23 mouse cellular contexts compared by ENCODE assay signal in genomic region chr3:28345961-28346360, GRCm38 (mm10).
DNase-seq lines count a peak whose midpoint lies in the region; ATAC-seq and TF ChIP-seq lines count a peak whose summit lies in the region.
"Had no signal": no experiment of that assay in that cellular context is flagged by ENCODE, and none has a peak within 500 bp of the region (broad histone marks: within the 10 kb centered on the region; RNA-seq: fewer than 3 reads in every experiment).

No protein-coding gene starts in this region.

- no peaks in the 10 kb centered on the region for H3K9me3 ChIP-seq in forebrain, embryonic 13.5 days (replicated peaks)
- no peaks in the 10 kb centered on the region for H3K9me3 ChIP-seq in forebrain, embryonic 10.5 days
- H3K9me3 ChIP-seq in hindbrain, embryonic 15.5 days = no peaks in the 10 kb centered on the region
- H3K9me3 ChIP-seq in hindbrain, embryonic 11.5 days (ENCODE audit: control insufficient read depth, low read length) = no peaks in the 10 kb centered on the region
- H3K9me3 ChIP-seq: liver, embryonic 13.5 days had no signal

- no peak for TF ChIP-seq CTCF in layer of hippocampus, adult 2 months (conservative IDR thresholded peaks at IDR 0.05)

- H3K27ac ChIP-seq in forebrain, embryonic 13.5 days = no peak overlapping the region
- H3K27ac ChIP-seq in forebrain, embryonic 10.5 days = no peak overlapping the region
- H3K27ac ChIP-seq in hindbrain, embryonic 15.5 days (replicated peaks) = peak overlapping the region; percentile 17; the same call in 1 of the 2 replicates
- no peak overlapping the region for H3K27ac ChIP-seq in hindbrain, embryonic 11.5 days (ENCODE audit: low read depth, low read length)
- H3K27ac ChIP-seq in layer of hippocampus, adult 2 months = no peak overlapping the region
- H3K27ac ChIP-seq: gastrocnemius, adult 2 months; left cerebral cortex, adult 2 months; liver, embryonic 13.5 days; stomach, postnatal 0 days had no signal

- no peak for DNase-seq in forebrain, embryonic 10.5 days (ENCODE audit: extremely low spot score, low spot score)
- DNase-seq in hindbrain, embryonic 11.5 days (ENCODE audit: low spot score) = no peak
- DNase-seq in fat pad, adult 2 months (ENCODE audit: extremely low read depth, low read depth, low spot score) = peak; percentile 19
- no peak for DNase-seq in layer of hippocampus, adult 2 months (ENCODE audit: low spot score in 2 of 2)
- no peak for DNase-seq in adrenal gland, postnatal 4 days (ENCODE audit: low spot score in 2 of 2)
- DNase-seq: adrenal gland, adult 2 months; cerebellum, adult 8-10 months; gastrocnemius, adult 2 months; kidney, adult 18-20 months; kidney, postnatal 4 days; liver, embryonic 13.5 days; lung, adult 2 months; lung, postnatal 14 days; right cerebral cortex, postnatal 14 days; thymus, adult 2 months; thymus, postnatal 4 days had no signal

- peaks cover 26% of the 10 kb centered on the region for H3K4me1 ChIP-seq in forebrain, embryonic 13.5 days
- H3K4me1 ChIP-seq in forebrain, embryonic 10.5 days = no peaks in the 10 kb centered on the region
- peaks cover 26% of the 10 kb centered on the region for H3K4me1 ChIP-seq in hindbrain, embryonic 15.5 days (replicated peaks)
- H3K4me1 ChIP-seq in hindbrain, embryonic 11.5 days (replicated peaks; ENCODE audit: control insufficient read depth, insufficient read depth, low read length) = no peaks in the 10 kb centered on the region
- H3K4me1 ChIP-seq: liver, embryonic 13.5 days had no signal

- no peak overlapping the region for H3K9ac ChIP-seq in forebrain, embryonic 13.5 days
- no peak overlapping the region for H3K9ac ChIP-seq in hindbrain, embryonic 15.5 days
- no peak overlapping the region for H3K9ac ChIP-seq in hindbrain, embryonic 11.5 days (ENCODE audit: low read depth, low read length)
- H3K9ac ChIP-seq: liver, embryonic 13.5 days had no signal

- H3K27me3 ChIP-seq in forebrain, embryonic 13.5 days = no peaks in the 10 kb centered on the region
- no peaks in the 10 kb centered on the region for H3K27me3 ChIP-seq in forebrain, embryonic 10.5 days (ENCODE audit: poor library complexity, severe bottlenecking)
- H3K27me3 ChIP-seq in hindbrain, embryonic 15.5 days = no peaks in the 10 kb centered on the region
- H3K27me3 ChIP-seq in hindbrain, embryonic 11.5 days (ENCODE audit: control insufficient read depth, insufficient read depth, low read length) = no peaks in the 10 kb centered on the region; the same call in 1 of the 2 replicates
- H3K27me3 ChIP-seq: liver, embryonic 13.5 days; Patski had no signal

- H3K4me3 ChIP-seq in forebrain, embryonic 13.5 days = no peak overlapping the region
- no peak overlapping the region for H3K4me3 ChIP-seq in forebrain, embryonic 10.5 days
- H3K4me3 ChIP-seq in hindbrain, embryonic 15.5 days = no peak overlapping the region
- no peak overlapping the region for H3K4me3 ChIP-seq in hindbrain, embryonic 11.5 days (ENCODE audit: low read depth, low read length)
- H3K4me3 ChIP-seq in layer of hippocampus, adult 2 months = no peak overlapping the region
- H3K4me3 ChIP-seq: gastrocnemius, adult 2 months; left cerebral cortex, adult 2 months; liver, embryonic 13.5 days had no signal

- no peak overlapping the region for H3K4me2 ChIP-seq in forebrain, embryonic 13.5 days
- no peak overlapping the region for H3K4me2 ChIP-seq in hindbrain, embryonic 15.5 days
- no peak overlapping the region for H3K4me2 ChIP-seq in hindbrain, embryonic 11.5 days (replicated peaks; ENCODE audit: low read depth, low read length)
- H3K4me2 ChIP-seq: heart, embryonic 11.5 days; liver, embryonic 13.5 days; midbrain, embryonic 11.5 days had no signal

- WGBS in forebrain, embryonic 13.5 days = 82% methylated on average over 1 of the region's 1 CpGs
- 92% methylated on average over 1 of the region's 1 CpGs for WGBS in forebrain, embryonic 10.5 days
- 56% methylated on average over 1 of the region's 1 CpGs for WGBS in hindbrain, embryonic 15.5 days
- 87% methylated on average over 1 of the region's 1 CpGs for WGBS in hindbrain, embryonic 11.5 days

- H3K36me3 ChIP-seq in forebrain, embryonic 13.5 days (ENCODE audit: poor library complexity, severe bottlenecking) = no peaks in the 10 kb centered on the region
- H3K36me3 ChIP-seq in forebrain, embryonic 10.5 days (replicated peaks) = no peaks in the 10 kb centered on the region
- H3K36me3 ChIP-seq in hindbrain, embryonic 15.5 days = no peaks in the 10 kb centered on the region
- no peaks in the 10 kb centered on the region for H3K36me3 ChIP-seq in hindbrain, embryonic 11.5 days (ENCODE audit: control insufficient read depth, insufficient read depth, low read length)
- H3K36me3 ChIP-seq: liver, embryonic 13.5 days had no signal

- ATAC-seq in forebrain, embryonic 13.5 days = peak; percentile 25; the same call in 1 of the 2 replicates
- peak; percentile 38; the same call in 1 of the 2 replicates for ATAC-seq in hindbrain, embryonic 15.5 days (ENCODE audit: low FRiP score, low read depth)
- ATAC-seq in hindbrain, embryonic 11.5 days (ENCODE audit: low FRiP score) = no peak
- ATAC-seq: Patski had no signal
